Mouse (Mus musculus): Measurements from ENCODE around the gene Vtn. TPM values are rescaled to one million over a fixed set of nuclear protein-coding genes. Genes with fewer than 3 reads are reported as not detected.

The Vtn gene
- polyA plus RNA-seq, 1 experiment from 2014 or later: not detected

GRCm38 (mm10) chr11:78471326-78472103 is 27.4 kb upstream of the Vtn start:
- H3K36me3 ChIP-seq (ENCODE audit: inconsistent target): no peaks in the 10 kb centered on the region
- 91% methylated on average over 10 of the region's 10 CpGs for WGBS (ENCODE audit: missing documents)
- H3K4me3 ChIP-seq (ENCODE audit: inconsistent target): no peak overlapping the region
- H3K79me2 ChIP-seq (ENCODE audit: inconsistent target): no peaks in the 10 kb centered on the region
- H3K27ac ChIP-seq: no peak overlapping the region

- WGBS (ENCODE audit: missing documents): 21% methylated on average over 3 of the region's 3 CpGs
- Histone ChIP-seq H3K36me3 (ENCODE audit: inconsistent target) (no peaks in the 10 kb centered on the region), H3K27ac (no peak overlapping the region), H3K4me3 (ENCODE audit: inconsistent target) (no peak overlapping the region), H3K79me2 (ENCODE audit: inconsistent target) (no peaks in the 10 kb centered on the region)
These were observed 23.6 kb upstream of the Vtn start for GRCm38 (mm10) chr11:78475289-78475688.

GRCm38 (mm10) chr11:78483639-78484038 is 15.3 kb upstream of the Vtn start:
- no peak overlapping the region for H3K27ac ChIP-seq
- no peaks in the 10 kb centered on the region for H3K79me2 ChIP-seq (ENCODE audit: inconsistent target)
- H3K36me3 ChIP-seq (ENCODE audit: inconsistent target): no peaks in the 10 kb centered on the region
- WGBS (ENCODE audit: missing documents): 50% methylated on average over 7 of the region's 7 CpGs
- H3K4me3 ChIP-seq (ENCODE audit: inconsistent target): no peak overlapping the region

- H3K79me2 ChIP-seq (ENCODE audit: inconsistent target): no peaks in the 10 kb centered on the region
- H3K27ac ChIP-seq: no peak overlapping the region
- H3K36me3 ChIP-seq (ENCODE audit: inconsistent target): no peaks in the 10 kb centered on the region
- H3K4me3 ChIP-seq (ENCODE audit: inconsistent target): no peak overlapping the region
- 6% methylated on average over 8 of the region's 8 CpGs for WGBS (ENCODE audit: missing documents)
These were observed 10.7 kb upstream of the Vtn start for GRCm38 (mm10) chr11:78488168-78488567.

- 13% methylated on average over 48 of the region's 48 CpGs for WGBS (ENCODE audit: missing documents)
- Histone ChIP-seq H3K4me3 (ENCODE audit: inconsistent target) (no peak overlapping the region), H3K79me2 (ENCODE audit: inconsistent target) (no peaks in the 10 kb centered on the region), H3K27ac (no peak overlapping the region), H3K36me3 (ENCODE audit: inconsistent target) (no peaks in the 10 kb centered on the region)
These were observed 8.1 kb upstream of the Vtn start for GRCm38 (mm10) chr11:78490781-78491241.

GRCm38 (mm10) chr11:78495904-78496303 is 3.0 kb upstream of the Vtn start:
- H3K27ac ChIP-seq: no peak overlapping the region
- WGBS (ENCODE audit: missing documents): 12% methylated on average over 6 of the region's 6 CpGs
- no peaks in the 10 kb centered on the region for H3K79me2 ChIP-seq (ENCODE audit: inconsistent target)
- H3K4me3 ChIP-seq (ENCODE audit: inconsistent target): no peak overlapping the region
- H3K36me3 ChIP-seq (ENCODE audit: inconsistent target): no peaks in the 10 kb centered on the region

- Histone ChIP-seq H3K79me2 (ENCODE audit: inconsistent target) (no peaks in the 10 kb centered on the region), H3K4me3 (ENCODE audit: inconsistent target) (peak overlapping the region; percentile 23; the same call in 1 of the 2 replicates), H3K27ac (no peak overlapping the region), H3K36me3 (ENCODE audit: inconsistent target) (no peaks in the 10 kb centered on the region)
- 3% methylated on average over 38 of the region's 44 CpGs for WGBS (ENCODE audit: missing documents)
These were observed 1.8 kb upstream of the Vtn start for GRCm38 (mm10) chr11:78497071-78497541.

- WGBS (ENCODE audit: missing documents): 4% methylated on average over 36 of the region's 36 CpGs
- Histone ChIP-seq H3K36me3 (ENCODE audit: inconsistent target) (no peaks in the 10 kb centered on the region), H3K27ac (no peak within 1 kb of the TSS), H3K4me3 (ENCODE audit: inconsistent target) (peak within 1 kb of the TSS; percentile 23; the same call in 1 of the 2 replicates), H3K79me2 (ENCODE audit: inconsistent target) (no peaks in the 10 kb centered on the region)
These were observed 1.1 kb upstream of the Vtn start, which contains the start of gene Sarm1 for GRCm38 (mm10) chr11:78497544-78498522. TSS of gene Sarm1 (minus strand) at chr11:78497754.

GRCm38 (mm10) chr11:78499543-78499942 is 652 bp downstream of the Vtn start:
- no peak overlapping the region for H3K4me3 ChIP-seq (ENCODE audit: inconsistent target)

GRCm38 (mm10) chr11:78500623-78501202 is 1.8 kb downstream of the Vtn start:
- Histone ChIP-seq H3K36me3 (ENCODE audit: inconsistent target) (no peaks in the 10 kb centered on the region), H3K27ac (no peak overlapping the region), H3K4me3 (ENCODE audit: inconsistent target) (no peak overlapping the region), H3K79me2 (ENCODE audit: inconsistent target) (no peaks in the 10 kb centered on the region)
- 88% methylated on average over 9 of the region's 9 CpGs for WGBS (ENCODE audit: missing documents)

More at GRCm38 (mm10) chr11:78499543-78499942, 652 bp downstream of the Vtn start:
- Histone ChIP-seq H3K36me3 (ENCODE audit: inconsistent target) (no peaks in the 10 kb centered on the region), H3K79me2 (ENCODE audit: inconsistent target) (no peaks in the 10 kb centered on the region), H3K27ac (no peak overlapping the region)
- 71% methylated on average over 16 of the region's 16 CpGs for WGBS (ENCODE audit: missing documents)

GRCm38 (mm10) chr11:78501529-78501928 is 2.6 kb downstream of the Vtn start:
- Histone ChIP-seq H3K79me2 (ENCODE audit: inconsistent target) (no peaks in the 10 kb centered on the region), H3K27ac (no peak overlapping the region)
- 60% methylated on average over 12 of the region's 20 CpGs for WGBS (ENCODE audit: missing documents)

GRCm38 (mm10) chr11:78502909-78503650 is 4.2 kb downstream of the Vtn start, which contains the start of gene Sebox:
TSS of gene Sebox (plus strand) at chr11:78503447.
- no peak within 1 kb of the TSS for H3K4me3 ChIP-seq (ENCODE audit: inconsistent target)
- H3K79me2 ChIP-seq (ENCODE audit: inconsistent target): no peaks in the 10 kb centered on the region
- 63% methylated on average over 7 of the region's 7 CpGs for WGBS (ENCODE audit: missing documents)
- H3K27ac ChIP-seq: no peak within 1 kb of the TSS
- H3K36me3 ChIP-seq (ENCODE audit: inconsistent target): peaks cover 21% of the 10 kb centered on the region

More at GRCm38 (mm10) chr11:78501529-78501928, 2.6 kb downstream of the Vtn start:
- no peak overlapping the region for H3K4me3 ChIP-seq (ENCODE audit: inconsistent target)
- H3K36me3 ChIP-seq (ENCODE audit: inconsistent target): peaks cover 6% of the 10 kb centered on the region

- no peak overlapping the region for H3K27ac ChIP-seq
- H3K4me3 ChIP-seq (ENCODE audit: inconsistent target): no peak overlapping the region
- peaks cover 37% of the 10 kb centered on the region for H3K36me3 ChIP-seq (ENCODE audit: inconsistent target)
- H3K79me2 ChIP-seq (ENCODE audit: inconsistent target): no peaks in the 10 kb centered on the region
- WGBS (ENCODE audit: missing documents): 81% methylated on average over 3 of the region's 3 CpGs
These were observed 6.5 kb downstream of the Vtn start for GRCm38 (mm10) chr11:78505430-78505829.
